In the genomic region with DNA sequence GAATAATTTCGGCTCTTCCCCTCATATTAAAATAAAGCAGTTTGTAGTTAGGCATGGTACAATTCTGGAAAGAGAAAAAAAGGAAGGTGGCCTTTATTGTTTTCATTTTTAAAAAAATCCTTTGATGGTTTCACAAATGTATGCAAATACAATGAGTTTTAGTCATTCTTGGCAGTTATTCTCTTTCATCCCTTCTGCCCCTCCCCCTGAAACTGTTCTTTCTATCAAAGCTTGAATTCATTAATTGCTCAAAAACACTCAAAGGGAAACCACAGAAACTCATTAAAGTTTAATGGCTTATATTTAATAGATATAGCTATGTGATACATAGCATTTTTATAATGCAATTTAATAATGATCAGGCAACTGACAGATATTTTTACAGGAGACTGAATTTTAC, we compare ENCODE assay signal across 23 mouse cellular contexts. TPM values are rescaled to one million over a fixed set of nuclear protein-coding genes. Genes with fewer than 3 reads are reported as not detected.
DNase-seq lines count a peak whose midpoint lies in the region; ATAC-seq lines count a peak whose summit lies in the region.
"Had no signal": no experiment of that assay in that cellular context is flagged by ENCODE, and none has a peak within 500 bp of the region (broad histone marks: within the 10 kb centered on the region; RNA-seq: fewer than 3 reads in every experiment).

No protein-coding gene starts in this region.

- no peak for DNase-seq in forebrain, embryonic 10.5 days (ENCODE audit: extremely low spot score, low spot score)
- no peak for DNase-seq in midbrain, embryonic 11.5 days (ENCODE audit: low spot score, missing footprints)
- DNase-seq in urinary bladder, postnatal 14 days (ENCODE audit: low spot score) = no peak
- DNase-seq in spleen, adult 18-20 months = no peak
- DNase-seq: adrenal gland, postnatal 14 days; cerebellum, adult 11-12 months; cerebellum, postnatal 10 days; gastrocnemius, adult 2 months; heart, postnatal 4 days; kidney, adult 2 months; layer of hippocampus, adult 9-11 months; liver, embryonic 13.5 days; lung, adult 2 months; right cerebral cortex, postnatal 25 days; thymus, postnatal 25 days had no signal

- no peak for ATAC-seq in forebrain, embryonic 13.5 days
- no peak for ATAC-seq in midbrain, embryonic 12.5 days (ENCODE audit: low FRiP score, low read depth)
- no peak for ATAC-seq in midbrain, embryonic 11.5 days (ENCODE audit: low FRiP score)
- no peak for ATAC-seq in midbrain, embryonic 13.5 days

- no peak overlapping the region for H3K4me2 ChIP-seq in forebrain, embryonic 13.5 days
- no peak overlapping the region for H3K4me2 ChIP-seq in midbrain, embryonic 12.5 days (replicated peaks)
- no peak overlapping the region for H3K4me2 ChIP-seq in midbrain, embryonic 11.5 days
- H3K4me2 ChIP-seq in midbrain, embryonic 13.5 days (replicated peaks) = no peak overlapping the region
- H3K4me2 ChIP-seq: embryonic facial prominence, embryonic 12.5 days; liver, embryonic 13.5 days; neural tube, embryonic 12.5 days; stomach, embryonic 15.5 days had no signal

- no peak overlapping the region for H3K9ac ChIP-seq in forebrain, embryonic 13.5 days
- H3K9ac ChIP-seq in midbrain, embryonic 12.5 days (replicated peaks) = no peak overlapping the region
- H3K9ac ChIP-seq in midbrain, embryonic 11.5 days (ENCODE audit: low read length) = no peak overlapping the region
- H3K9ac ChIP-seq in midbrain, embryonic 13.5 days (replicated peaks) = no peak overlapping the region
- H3K9ac ChIP-seq: embryonic facial prominence, embryonic 12.5 days; liver, embryonic 13.5 days; neural tube, embryonic 12.5 days; stomach, embryonic 15.5 days had no signal

- peak overlapping the region; percentile 40; the same call in 1 of the 2 replicates for H3K27ac ChIP-seq in forebrain, embryonic 10.5 days
- H3K27ac ChIP-seq in forebrain, embryonic 13.5 days = no peak overlapping the region
- peak overlapping the region; percentile 55; the same call in 1 of the 2 replicates for H3K27ac ChIP-seq in midbrain, embryonic 12.5 days (replicated peaks)
- no peak overlapping the region; the same call in 1 of the 2 replicates for H3K27ac ChIP-seq in midbrain, embryonic 11.5 days (ENCODE audit: low read depth, low read length)
- H3K27ac ChIP-seq in midbrain, embryonic 13.5 days = peak overlapping the region; percentile 63
- H3K27ac ChIP-seq: embryonic facial prominence, embryonic 12.5 days; gastrocnemius, adult 2 months; kidney, postnatal 0 days; liver, embryonic 13.5 days; neural tube, embryonic 12.5 days; stomach, embryonic 15.5 days had no signal

- peaks cover 33% of the 10 kb centered on the region for H3K4me1 ChIP-seq in forebrain, embryonic 10.5 days
- H3K4me1 ChIP-seq in forebrain, embryonic 13.5 days = peaks cover 21% of the 10 kb centered on the region
- H3K4me1 ChIP-seq in midbrain, embryonic 12.5 days = peaks cover 25% of the 10 kb centered on the region
- peaks cover 13% of the 10 kb centered on the region for H3K4me1 ChIP-seq in midbrain, embryonic 11.5 days (ENCODE audit: control insufficient read depth, insufficient read depth, low read length)
- H3K4me1 ChIP-seq in midbrain, embryonic 13.5 days (replicated peaks) = peaks cover 18% of the 10 kb centered on the region
- H3K4me1 ChIP-seq: liver, embryonic 13.5 days; stomach, embryonic 15.5 days had no signal

- no peaks in the 10 kb centered on the region for H3K9me3 ChIP-seq in forebrain, embryonic 10.5 days
- no peaks in the 10 kb centered on the region for H3K9me3 ChIP-seq in forebrain, embryonic 13.5 days (replicated peaks)
- no peaks in the 10 kb centered on the region for H3K9me3 ChIP-seq in midbrain, embryonic 12.5 days
- no peaks in the 10 kb centered on the region; the same call in 1 of the 2 replicates for H3K9me3 ChIP-seq in midbrain, embryonic 11.5 days (ENCODE audit: control insufficient read depth, low read length)
- no peaks in the 10 kb centered on the region for H3K9me3 ChIP-seq in midbrain, embryonic 13.5 days
- H3K9me3 ChIP-seq: embryonic facial prominence, embryonic 12.5 days; liver, embryonic 13.5 days; megakaryocyte, embryonic 14.5 days; neural tube, embryonic 12.5 days; stomach, embryonic 15.5 days had no signal

- H3K4me3 ChIP-seq in forebrain, embryonic 10.5 days = no peak overlapping the region
- no peak overlapping the region for H3K4me3 ChIP-seq in forebrain, embryonic 13.5 days
- H3K4me3 ChIP-seq in midbrain, embryonic 12.5 days = no peak overlapping the region
- no peak overlapping the region for H3K4me3 ChIP-seq in midbrain, embryonic 11.5 days (ENCODE audit: low read depth, low read length)
- H3K4me3 ChIP-seq in midbrain, embryonic 13.5 days (replicated peaks) = no peak overlapping the region
- H3K4me3 ChIP-seq: embryonic facial prominence, embryonic 12.5 days; gastrocnemius, adult 2 months; liver, embryonic 13.5 days; megakaryocyte, embryonic 14.5 days; neural tube, embryonic 12.5 days; stomach, embryonic 15.5 days had no signal

- WGBS in forebrain, embryonic 10.5 days = 86% methylated on average over 1 of the region's 1 CpGs
- WGBS in forebrain, embryonic 13.5 days = 49% methylated on average over 1 of the region's 1 CpGs
- 58% methylated on average over 1 of the region's 1 CpGs for WGBS in midbrain, embryonic 12.5 days
- 74% methylated on average over 1 of the region's 1 CpGs for WGBS in midbrain, embryonic 11.5 days
- 63% methylated on average over 1 of the region's 1 CpGs for WGBS in midbrain, embryonic 13.5 days

- no peaks in the 10 kb centered on the region for H3K27me3 ChIP-seq in forebrain, embryonic 10.5 days (ENCODE audit: poor library complexity, severe bottlenecking)
- H3K27me3 ChIP-seq in forebrain, embryonic 13.5 days = no peaks in the 10 kb centered on the region
- no peaks in the 10 kb centered on the region for H3K27me3 ChIP-seq in midbrain, embryonic 12.5 days
- H3K27me3 ChIP-seq in midbrain, embryonic 11.5 days (ENCODE audit: control insufficient read depth, insufficient read depth, low read length) = no peaks in the 10 kb centered on the region
- H3K27me3 ChIP-seq in midbrain, embryonic 13.5 days = no peaks in the 10 kb centered on the region
- H3K27me3 ChIP-seq: embryonic facial prominence, embryonic 12.5 days; liver, embryonic 13.5 days; megakaryocyte, embryonic 14.5 days; neural tube, embryonic 12.5 days; stomach, embryonic 15.5 days had no signal

- H3K36me3 ChIP-seq in forebrain, embryonic 10.5 days (replicated peaks) = no peaks in the 10 kb centered on the region
- no peaks in the 10 kb centered on the region for H3K36me3 ChIP-seq in forebrain, embryonic 13.5 days (ENCODE audit: poor library complexity, severe bottlenecking)
- H3K36me3 ChIP-seq in midbrain, embryonic 12.5 days = no peaks in the 10 kb centered on the region
- H3K36me3 ChIP-seq in midbrain, embryonic 11.5 days (ENCODE audit: control insufficient read depth, insufficient read depth, low read length) = no peaks in the 10 kb centered on the region
- H3K36me3 ChIP-seq in midbrain, embryonic 13.5 days = no peaks in the 10 kb centered on the region
- H3K36me3 ChIP-seq: embryonic facial prominence, embryonic 12.5 days; liver, embryonic 13.5 days; neural tube, embryonic 12.5 days; stomach, embryonic 15.5 days had no signal

RNA-seq across cellular contexts. Expression of a gene that starts 6.5 kb away (rescaled TPM):
- polyA plus RNA-seq in forebrain, embryonic 10.5 days (2016; fragmentation: Nextera tagmentation; extraction: Ambion mirVana) = 2.4 and 4.0 TPM in 2 replicates
- 4.4 and 4.9 TPM in 2 replicates for polyA plus RNA-seq in forebrain, embryonic 13.5 days (2015; fragmentation: Nextera tagmentation; extraction: Ambion mirVana)
- polyA plus RNA-seq in midbrain, embryonic 12.5 days (2016; fragmentation: Nextera tagmentation; extraction: Ambion mirVana) = 10.1 and 13.0 TPM in 2 replicates
- 11.1 and 11.2 TPM in 2 replicates for polyA plus RNA-seq in midbrain, embryonic 11.5 days (2014; fragmentation: Nextera tagmentation; extraction: Ambion mirVana)
- 6.0 and 7.1 TPM in 2 replicates for polyA plus RNA-seq in midbrain, embryonic 13.5 days (2015; fragmentation: Nextera tagmentation; extraction: Ambion mirVana)

Comparison
In these comparisons a context has a peak if more than half of its experiments do, and no peak if none do; other contexts are left out.
1. H3K27ac ChIP-seq: peak in forebrain, embryonic 10.5 days (single experiment), midbrain, embryonic 12.5 days (single experiment) and midbrain, embryonic 13.5 days (single experiment); none in forebrain, embryonic 13.5 days (single experiment) and midbrain, embryonic 11.5 days (single experiment).